Mouse (Mus musculus) lung, embryonic 16.5 days (tissue): ENCODE results near the gene Rad51b. TPM values are rescaled to one million over a fixed set of nuclear protein-coding genes. Genes with fewer than 3 reads are reported as not detected.
A peak's percentile ranks its signal among the peaks of the same experiment; 100 is the strongest.

Source experiments
- ATAC-seq: fragments of 200-750 bp; cut with Nextera tagmentation; 2 replicates; pipeline ENCODE4 v1.8.0; 2017; ENCODE audit warnings: low read depth, mild to moderate bottlenecking, moderate library complexity
- H3K27ac ChIP-seq: fragments of 300-500 bp; sonication (generic); 2 replicates; pipeline ENCODE4 v1.5.1; 2014; ENCODE audit warnings: mild to moderate bottlenecking, control low read depth, low read length
- H3K27me3 ChIP-seq: fragments of 300-500 bp; sonication (generic); 2 replicates; pipeline ENCODE4 v1.6.1; 2014; ENCODE audit warnings: low read depth, low read length, mixed read lengths; ENCODE audit not compliant: control insufficient read depth, insufficient read depth
- H3K36me3 ChIP-seq: fragments of 300-500 bp; sonication (generic); 2 replicates; pipeline ENCODE4 v1.6.1; 2014; ENCODE audit warnings: low read length; ENCODE audit not compliant: control insufficient read depth, insufficient read depth
- H3K4me1 ChIP-seq: fragments of 300-500 bp; sonication (generic); replicated peaks from 2 replicates; pipeline ENCODE4 v1.6.1; 2014; ENCODE audit warnings: low read length, mixed read lengths; ENCODE audit not compliant: control insufficient read depth, insufficient read depth
- H3K4me2 ChIP-seq: fragments of 300-500 bp; sonication (generic); 2 replicates; pipeline ENCODE4 v1.6.1; 2014; ENCODE audit warnings: low read depth, low read length, control low read depth
- H3K4me3 ChIP-seq: fragments of 300-500 bp; sonication (generic); 2 replicates; pipeline ENCODE4 v1.5.1; 2014; ENCODE audit warnings: mild to moderate bottlenecking, low read length, control low read depth
- H3K9ac ChIP-seq: fragments of 300-500 bp; sonication (generic); 2 replicates; pipeline ENCODE4 v1.6.1; 2014; ENCODE audit warnings: low read length, control low read depth
- H3K9me3 ChIP-seq: fragments of 300-500 bp; sonication (generic); 2 replicates; pipeline ENCODE4 v1.6.1; 2016; ENCODE audit warnings: low read length; ENCODE audit not compliant: control insufficient read depth
- WGBS: fragments of 180-500 bp; shearing (Covaris S2); extraction: QIAGEN DNeasy Blood & Tissue Kit; methylation state at CpG from one replicate; pipeline ENCODE4 v1.1.7; 2014; 5-methylcytosine and 5-hydroxymethylcytosine counted together
- polyA plus RNA-seq: library from polyadenylated mRNA; unstranded; fragments of >200 nt; fragmentation: Nextera tagmentation; extraction: Ambion mirVana; gene quantifications from 2 replicates; pipeline ENCODE4 v1.2.1, GENCODE M21; 2015

Rad51b gene
- polyA plus RNA-seq, 1 experiment from 2014 or later, result 7.6 TPM

DNA sequence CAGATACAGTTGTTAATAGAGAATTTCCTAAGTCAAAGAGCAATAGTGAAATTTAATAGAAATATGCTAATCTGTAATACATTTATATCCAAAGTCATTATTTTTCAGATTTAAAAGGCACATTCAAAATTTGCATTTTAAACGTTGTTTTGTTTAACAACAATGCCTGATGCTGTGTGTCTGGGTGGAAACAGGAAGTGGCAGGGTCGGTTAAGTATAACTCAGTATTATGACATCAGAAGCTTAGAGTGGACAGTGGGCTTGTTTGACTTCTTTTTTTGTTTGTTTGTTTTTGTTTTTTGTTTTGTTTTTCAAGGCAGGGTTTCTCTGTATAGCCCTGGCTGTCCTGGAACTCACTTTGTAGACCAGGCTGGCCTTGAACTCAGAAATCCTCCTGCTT, 147.6 kb downstream of the Rad51b start:
- 55% methylated on average over 2 of the region's 2 CpGs for WGBS
- Histone ChIP-seq H3K27ac (no peak overlapping the region), H3K4me3 (no peak overlapping the region), H3K36me3 (no peaks in the 10 kb centered on the region), H3K27me3 (no peaks in the 10 kb centered on the region), H3K4me2 (no peak overlapping the region), H3K9me3 (no peaks in the 10 kb centered on the region), H3K9ac (no peak overlapping the region), H3K4me1 (peaks cover 15% of the 10 kb centered on the region)
- ATAC-seq, result no peak

DNA sequence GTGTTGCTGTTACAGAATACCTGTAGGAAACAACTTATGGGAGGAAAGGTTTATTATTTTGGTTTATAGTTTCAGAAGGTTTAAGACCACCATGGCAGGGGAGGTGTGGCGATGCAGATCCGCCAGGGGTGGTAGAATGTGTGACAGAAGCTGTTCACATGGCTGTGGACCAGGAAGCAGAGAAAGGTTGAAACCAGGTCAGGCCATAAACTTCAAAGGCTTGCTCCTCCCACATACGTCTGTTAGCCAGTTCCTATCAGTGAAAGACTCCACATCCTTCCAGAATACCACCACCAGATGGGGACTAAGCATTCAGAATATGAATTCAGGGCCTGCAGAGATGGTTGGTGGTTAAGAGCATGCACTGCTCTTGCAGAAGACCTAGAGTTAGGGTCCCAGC, 150.0 kb downstream of the Rad51b start:
- Histone ChIP-seq H3K4me3 (no peak overlapping the region), H3K36me3 (no peaks in the 10 kb centered on the region), H3K4me2 (no peak overlapping the region), H3K9ac (no peak overlapping the region), H3K27ac (no peak overlapping the region), H3K27me3 (no peaks in the 10 kb centered on the region), H3K9me3 (no peaks in the 10 kb centered on the region), H3K4me1 (peaks cover 3% of the 10 kb centered on the region; the same call in 1 of the 2 replicates)
- WGBS, result 70% methylated on average over 3 of the region's 3 CpGs
- ATAC-seq, result no peak

GRCm38 (mm10) chr12:79449817-79450411, 152.8 kb downstream of the Rad51b start:
- Histone ChIP-seq H3K36me3 (no peaks in the 10 kb centered on the region), H3K9me3 (no peaks in the 10 kb centered on the region), H3K4me3 (no peak overlapping the region), H3K4me1 (peaks cover 3% of the 10 kb centered on the region), H3K9ac (no peak overlapping the region), H3K27me3 (no peaks in the 10 kb centered on the region), H3K27ac (peak overlapping the region; percentile 71), H3K4me2 (no peak overlapping the region)
- peak; percentile 81 for ATAC-seq
- 33% methylated on average over 8 of the region's 8 CpGs for WGBS

DNA sequence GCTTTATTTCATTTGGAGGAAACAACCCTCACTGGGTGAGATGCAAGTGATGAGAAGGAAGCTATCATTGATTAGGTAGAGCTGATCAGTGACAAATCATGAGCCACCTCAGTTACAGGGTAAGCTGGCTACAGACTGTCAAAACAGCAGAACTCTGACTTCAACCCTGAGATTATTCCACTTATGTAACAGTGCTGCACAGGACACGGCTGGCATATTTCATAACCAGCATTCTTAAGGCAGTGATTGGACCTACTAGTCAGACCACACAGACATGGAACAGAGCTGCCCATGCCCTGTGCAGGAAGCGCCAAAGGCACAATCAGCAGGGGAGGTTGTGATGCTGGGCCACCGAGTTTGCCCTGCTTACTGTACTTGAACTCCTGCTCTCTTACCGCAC, 155.8 kb downstream of the Rad51b start:
- H3K36me3 ChIP-seq, result no peaks in the 10 kb centered on the region
- no peaks in the 10 kb centered on the region for H3K27me3 ChIP-seq
- peak; percentile 63; the same call in 1 of the 2 replicates for ATAC-seq
- H3K4me2 ChIP-seq, result no peak overlapping the region
- no peak overlapping the region for H3K4me3 ChIP-seq
- WGBS, result 58% methylated on average over 4 of the region's 4 CpGs
- H3K9me3 ChIP-seq, result no peaks in the 10 kb centered on the region
- no peak overlapping the region for H3K9ac ChIP-seq
- peak overlapping the region; percentile 4 for H3K27ac ChIP-seq
- peaks cover 10% of the 10 kb centered on the region for H3K4me1 ChIP-seq

- Histone ChIP-seq H3K4me3 (no peak overlapping the region), H3K27ac (peak overlapping the region; percentile 21; the same call in 1 of the 2 replicates), H3K4me1 (peaks cover 10% of the 10 kb centered on the region), H3K9me3 (no peaks in the 10 kb centered on the region), H3K36me3 (no peaks in the 10 kb centered on the region), H3K9ac (no peak overlapping the region), H3K4me2 (no peak overlapping the region), H3K27me3 (no peaks in the 10 kb centered on the region)
- ATAC-seq, result 0 out of 2 replicates have a peak, but pooled peaks have one; percentile 29
- 54% methylated on average over 4 of the region's 4 CpGs for WGBS
Observed at GRCm38 (mm10) chr12:79454017-79454416, 156.9 kb downstream of the Rad51b start.

DNA sequence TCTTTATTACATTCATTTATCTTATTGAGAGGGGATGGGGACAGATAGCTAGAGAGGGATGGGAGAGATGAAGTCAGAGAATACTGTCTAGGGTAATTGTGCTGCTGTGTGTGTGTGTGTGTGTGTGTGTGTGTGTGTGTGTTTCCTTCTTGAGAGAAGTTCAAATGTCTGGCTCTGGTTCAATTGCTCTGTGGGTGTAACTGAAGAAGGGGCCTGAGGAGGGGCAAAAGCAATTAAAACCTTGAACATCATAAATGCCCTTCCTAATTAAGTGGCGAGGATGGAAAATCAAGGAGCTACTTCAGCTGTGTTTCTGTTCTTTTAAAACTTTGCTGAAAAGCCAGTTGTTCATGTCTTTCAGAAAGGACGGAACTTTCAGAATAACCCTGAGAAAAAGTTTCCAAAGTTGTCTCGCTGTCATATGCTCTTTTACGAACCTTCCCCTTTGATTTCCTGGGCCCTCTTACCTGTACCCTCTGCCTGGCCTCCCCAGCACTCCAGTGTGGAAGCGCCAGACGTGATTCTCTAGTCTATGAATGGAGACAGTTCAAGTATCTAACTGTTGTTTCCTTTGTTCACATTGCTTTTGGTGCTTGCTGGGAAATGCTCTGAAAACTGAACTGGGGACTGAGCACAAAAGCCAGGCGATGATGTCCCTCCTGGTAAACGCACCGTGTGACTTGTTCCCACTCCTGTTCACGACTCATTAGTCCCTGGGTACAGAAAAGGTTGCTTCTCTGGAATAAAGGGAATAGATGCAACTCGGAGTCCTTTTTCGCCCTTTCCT, 158.2 kb downstream of the Rad51b start:
- Histone ChIP-seq H3K4me3 (no peak overlapping the region), H3K27ac (peak overlapping the region; percentile 54), H3K9ac (peak overlapping the region; percentile 30; the same call in 1 of the 2 replicates), H3K36me3 (no peaks in the 10 kb centered on the region), H3K4me2 (no peak overlapping the region), H3K4me1 (peaks cover 10% of the 10 kb centered on the region), H3K9me3 (no peaks in the 10 kb centered on the region), H3K27me3 (no peaks in the 10 kb centered on the region)
- whole genome bisulfite sequencing, result 69% methylated on average over 12 of the region's 12 CpGs
- no peak for ATAC-seq

- Histone ChIP-seq H3K36me3 (no peaks in the 10 kb centered on the region), H3K27ac (no peak overlapping the region; the same call in 1 of the 2 replicates), H3K4me2 (no peak overlapping the region), H3K4me1 (peaks cover 10% of the 10 kb centered on the region), H3K4me3 (no peak overlapping the region), H3K27me3 (no peaks in the 10 kb centered on the region), H3K9ac (0 out of 2 replicates have a peak overlapping the region, but pooled peaks have one; percentile 30), H3K9me3 (no peaks in the 10 kb centered on the region)
- WGBS, result 40% methylated on average over 3 of the region's 3 CpGs
- no peak for ATAC-seq
Observed at GRCm38 (mm10) chr12:79455848-79456164, 158.7 kb downstream of the Rad51b start.

DNA sequence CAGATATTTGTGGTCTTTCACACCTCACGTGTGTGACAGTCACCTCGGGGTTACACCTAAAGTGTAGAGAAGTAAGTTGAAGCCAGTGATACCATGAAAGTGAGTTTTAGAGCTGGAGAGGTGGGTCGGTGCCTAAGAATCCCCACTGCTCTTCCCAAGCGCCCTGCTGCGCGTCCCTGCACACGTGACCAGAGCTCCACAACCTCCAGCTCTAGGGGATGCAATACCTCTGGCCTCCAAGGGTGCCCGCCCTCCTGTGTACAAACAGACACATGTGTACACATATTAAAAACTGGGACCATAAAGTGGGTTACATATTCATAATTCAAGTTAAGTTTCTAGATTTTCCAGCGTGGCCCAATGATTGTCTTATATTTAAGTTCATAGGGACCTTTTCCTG, 159.2 kb downstream of the Rad51b start:
- Histone ChIP-seq H3K4me1 (peaks cover 10% of the 10 kb centered on the region), H3K27me3 (no peaks in the 10 kb centered on the region), H3K36me3 (no peaks in the 10 kb centered on the region), H3K27ac (no peak overlapping the region), H3K9me3 (no peaks in the 10 kb centered on the region), H3K4me2 (no peak overlapping the region), H3K9ac (no peak overlapping the region), H3K4me3 (no peak overlapping the region)
- WGBS, result 86% methylated on average over 9 of the region's 9 CpGs
- ATAC-seq, result no peak

GRCm38 (mm10) chr12:79463371-79463770, 166.3 kb downstream of the Rad51b start:
- H3K9ac ChIP-seq, result no peak overlapping the region
- ATAC-seq, result no peak
- 26% methylated on average over 3 of the region's 3 CpGs for WGBS
- no peaks in the 10 kb centered on the region for H3K36me3 ChIP-seq
- no peak overlapping the region for H3K4me2 ChIP-seq
- no peak overlapping the region for H3K4me3 ChIP-seq
- H3K9me3 ChIP-seq, result no peaks in the 10 kb centered on the region
- peak overlapping the region; percentile 71 for H3K27ac ChIP-seq
- H3K27me3 ChIP-seq, result no peaks in the 10 kb centered on the region
- H3K4me1 ChIP-seq, result peaks cover 7% of the 10 kb centered on the region; the same call in 1 of the 2 replicates
